Mouse (Mus musculus): ENCODE measurements around the gene Olfr544.

- no peak for TF ChIP-seq ZC3H11A (IDR thresholded peaks at IDR 0.05; ENCODE audit: borderline replicate concordance, low read depth, low read length)
- TF ChIP-seq CHD2 (IDR thresholded peaks at IDR 0.05; ENCODE audit: low read depth, low read length), result no peak
- no peak for TF ChIP-seq HCFC1 (IDR thresholded peaks at IDR 0.05; ENCODE audit: borderline replicate concordance, insufficient read depth, low read length)
These were observed 11.4 kb upstream of the Olfr544 start, which contains the start of gene Olfr545 for GRCm38 (mm10) chr7:102499473-102499872.

Measured in ES-E14 (cell line).